In the genomic region with DNA sequence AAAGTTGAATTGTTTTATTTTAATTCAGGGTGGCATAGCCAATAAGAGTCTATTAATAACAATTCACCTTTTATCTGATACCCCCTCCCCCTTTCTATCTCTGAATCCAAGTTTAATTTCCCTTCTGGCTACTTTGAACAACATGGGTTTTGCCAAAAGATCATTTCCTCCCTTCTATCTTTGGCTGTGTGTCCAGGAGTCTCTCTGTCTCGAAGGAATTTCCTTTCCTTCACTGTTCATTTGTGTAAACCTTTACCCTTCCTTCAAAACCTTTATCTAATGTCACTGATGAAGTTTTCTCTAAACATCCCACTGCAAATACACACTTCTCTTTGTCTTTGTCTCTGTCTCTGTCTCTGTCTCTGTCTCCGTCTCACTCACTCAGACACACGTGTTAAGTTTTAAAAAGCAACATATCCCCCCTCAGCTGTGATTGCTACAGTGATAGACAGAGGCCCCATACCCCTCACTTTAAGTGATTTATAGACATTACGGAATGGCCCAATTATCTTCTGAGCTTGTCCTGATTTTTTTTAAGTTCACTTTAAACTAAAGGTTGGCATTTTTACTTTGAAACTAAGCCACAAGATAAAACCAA, we compare ENCODE assay signal across 24 mouse cellular contexts. TPM values are rescaled to one million over a fixed set of nuclear protein-coding genes. Genes with fewer than 3 reads are reported as not detected.
DNase-seq lines count a peak whose midpoint lies in the region; ATAC-seq and TF ChIP-seq lines count a peak whose summit lies in the region.
"Had no signal": no experiment of that assay in that cellular context is flagged by ENCODE, and none has a peak within 500 bp of the region (broad histone marks: within the 10 kb centered on the region; RNA-seq: fewer than 3 reads in every experiment).

No protein-coding gene starts in this region.

- no peak overlapping the region for H3K4me3 ChIP-seq in heart, embryonic 10.5 days
- H3K4me3 ChIP-seq in heart, embryonic 15.5 days, result no peak overlapping the region
- H3K4me3 ChIP-seq in lung, embryonic 15.5 days, result no peak overlapping the region
- no peak overlapping the region for H3K4me3 ChIP-seq in lung, adult 2 months (replicated peaks; ENCODE audit: extremely low read depth, low read depth, low read length)
- H3K4me3 ChIP-seq: embryonic facial prominence, embryonic 12.5 days; hindbrain, embryonic 15.5 days; intestine, embryonic 15.5 days; layer of hippocampus, adult 2 months; megakaryocyte, embryonic 14.5 days; midbrain, embryonic 13.5 days had no signal

- H3K9me3 ChIP-seq in heart, embryonic 10.5 days, result no peaks in the 10 kb centered on the region
- no peaks in the 10 kb centered on the region for H3K9me3 ChIP-seq in heart, embryonic 15.5 days (replicated peaks)
- no peaks in the 10 kb centered on the region for H3K9me3 ChIP-seq in lung, embryonic 15.5 days
- H3K9me3 ChIP-seq: embryonic facial prominence, embryonic 12.5 days; hindbrain, embryonic 15.5 days; intestine, embryonic 15.5 days; midbrain, embryonic 13.5 days had no signal

- no peaks in the 10 kb centered on the region for H3K4me1 ChIP-seq in heart, embryonic 10.5 days
- no peaks in the 10 kb centered on the region for H3K4me1 ChIP-seq in heart, embryonic 15.5 days (replicated peaks)
- no peaks in the 10 kb centered on the region for H3K4me1 ChIP-seq in lung, embryonic 15.5 days
- H3K4me1 ChIP-seq in lung, adult 2 months (ENCODE audit: control insufficient read depth, insufficient read depth, low read length), result peaks cover 12% of the 10 kb centered on the region
- H3K4me1 ChIP-seq: embryonic facial prominence, embryonic 12.5 days; hindbrain, embryonic 15.5 days; intestine, embryonic 15.5 days; midbrain, embryonic 13.5 days had no signal

- TF ChIP-seq POLR2A in lung, adult 2 months (IDR thresholded peaks at IDR 0.05; ENCODE audit: borderline replicate concordance, extremely low read depth, low read depth, low read length), result no peak

- no peak overlapping the region for H3K4me2 ChIP-seq in heart, embryonic 15.5 days
- H3K4me2 ChIP-seq in lung, embryonic 15.5 days, result no peak overlapping the region; the same call in 1 of the 2 replicates
- H3K4me2 ChIP-seq: embryonic facial prominence, embryonic 12.5 days; hindbrain, embryonic 15.5 days; intestine, embryonic 15.5 days; liver, embryonic 11.5 days; midbrain, embryonic 13.5 days had no signal

- peak; percentile 89 for DNase-seq in heart, adult 11 months
- DNase-seq in heart, embryonic 10.5 days (ENCODE audit: low spot score), result no peak
- no peak for DNase-seq in heart, postnatal 25 days (ENCODE audit: low spot score)
- DNase-seq in lung, adult 2 months, result no peak
- peak; percentile 66 for DNase-seq in lung, postnatal 36 days
- DNase-seq: adrenal gland, postnatal 10 days; cerebellum, adult 2 months; cerebellum, postnatal 25 days; forebrain, postnatal 0 days; gastrocnemius, postnatal 36 days; layer of hippocampus, postnatal 36 days; thymus, adult 18-20 months; thymus, postnatal 36 days had no signal

- 59% methylated on average over 4 of the region's 4 CpGs for WGBS in heart, embryonic 10.5 days
- WGBS in heart, embryonic 15.5 days, result 47% methylated on average over 4 of the region's 4 CpGs
- WGBS in lung, embryonic 15.5 days, result 33% methylated on average over 4 of the region's 4 CpGs
- 34% methylated on average over 4 of the region's 4 CpGs for WGBS in lung, adult 2 months

- intact Hi-C loops in heart, postnatal 25 days (cut with DNase I), result no loop called here

- TF ChIP-seq CTCF in lung, adult 2 months (IDR thresholded peaks at IDR 0.05; ENCODE audit: insufficient read depth, low read length), result no peak

- ATAC-seq in heart, embryonic 15.5 days (replicated peaks; ENCODE audit: insufficient number of reproducible peaks, insufficient read depth, low FRiP score, low read depth), result 0 out of 2 replicates have a peak, but pooled peaks have one; percentile 27
- peak; percentile 31; the same call in 1 of the 2 replicates for ATAC-seq in lung, embryonic 15.5 days (ENCODE audit: borderline replicate concordance, extremely low read depth, low FRiP score, low TSS enrichment)
- ATAC-seq: forebrain, postnatal 0 days; intestine, embryonic 15.5 days; midbrain, embryonic 13.5 days had no signal

- H3K27ac ChIP-seq in heart, embryonic 10.5 days, result no peak overlapping the region
- H3K27ac ChIP-seq in heart, embryonic 15.5 days, result no peak overlapping the region
- no peak overlapping the region for H3K27ac ChIP-seq in lung, embryonic 15.5 days
- H3K27ac ChIP-seq: embryonic facial prominence, embryonic 12.5 days; hindbrain, embryonic 15.5 days; intestine, embryonic 15.5 days; kidney, postnatal 0 days; layer of hippocampus, adult 2 months; midbrain, embryonic 13.5 days had no signal

- H3K27me3 ChIP-seq in heart, embryonic 10.5 days (ENCODE audit: insufficient read depth, poor library complexity, severe bottlenecking), result no peaks in the 10 kb centered on the region
- H3K27me3 ChIP-seq in heart, embryonic 15.5 days, result no peaks in the 10 kb centered on the region
- no peaks in the 10 kb centered on the region for H3K27me3 ChIP-seq in lung, embryonic 15.5 days
- H3K27me3 ChIP-seq: embryonic facial prominence, embryonic 12.5 days; hindbrain, embryonic 15.5 days; intestine, embryonic 15.5 days; megakaryocyte, embryonic 14.5 days; midbrain, embryonic 13.5 days had no signal

- no peaks in the 10 kb centered on the region for H3K36me3 ChIP-seq in heart, embryonic 10.5 days
- no peaks in the 10 kb centered on the region for H3K36me3 ChIP-seq in heart, embryonic 15.5 days
- H3K36me3 ChIP-seq in lung, embryonic 15.5 days, result no peaks in the 10 kb centered on the region
- H3K36me3 ChIP-seq: embryonic facial prominence, embryonic 12.5 days; hindbrain, embryonic 15.5 days; intestine, embryonic 15.5 days; midbrain, embryonic 13.5 days had no signal

- no peak overlapping the region for H3K9ac ChIP-seq in heart, embryonic 15.5 days
- no peak overlapping the region for H3K9ac ChIP-seq in lung, embryonic 15.5 days
- H3K9ac ChIP-seq: embryonic facial prominence, embryonic 12.5 days; forebrain, postnatal 0 days; hindbrain, embryonic 15.5 days; intestine, embryonic 15.5 days; midbrain, embryonic 13.5 days had no signal

RNA-seq across cellular contexts. Expression of a gene that starts 11.4 kb away (rescaled TPM):
- 2.9 and 3.2 TPM in 2 replicates for polyA plus RNA-seq in heart, embryonic 10.5 days (2016; fragmentation: Nextera tagmentation; extraction: Ambion mirVana)
- polyA plus RNA-seq in heart, embryonic 15.5 days (2015; fragmentation: Nextera tagmentation; extraction: Ambion mirVana), result 4.7 and 6.2 TPM in 2 replicates
- 10 to 100 TPM; 31.6 to 37.9 TPM for total RNA-seq in heart, postnatal 25 days (2021)
- polyA plus RNA-seq in lung, embryonic 15.5 days (2015; fragmentation: Nextera tagmentation; extraction: Ambion mirVana), result 12.4 and 15.9 TPM in 2 replicates
- 93.4 and 113 TPM in 2 replicates for polyA plus RNA-seq in lung, adult 2 months (2012; rRNA removed)
- total RNA-seq: monocyte, adult 5-6 weeks had no signal

Comparison
In these comparisons a context has a peak if more than half of its experiments do, and no peak if none do; other contexts are left out.
1. DNase-seq: peak in heart, adult 11 months (single experiment) and lung, postnatal 36 days (single experiment); none in heart, embryonic 10.5 days (single experiment), heart, postnatal 25 days (single experiment) and lung, adult 2 months (single experiment).